ENCODE assay signal across 21 mouse cellular contexts in the genomic region with DNA sequence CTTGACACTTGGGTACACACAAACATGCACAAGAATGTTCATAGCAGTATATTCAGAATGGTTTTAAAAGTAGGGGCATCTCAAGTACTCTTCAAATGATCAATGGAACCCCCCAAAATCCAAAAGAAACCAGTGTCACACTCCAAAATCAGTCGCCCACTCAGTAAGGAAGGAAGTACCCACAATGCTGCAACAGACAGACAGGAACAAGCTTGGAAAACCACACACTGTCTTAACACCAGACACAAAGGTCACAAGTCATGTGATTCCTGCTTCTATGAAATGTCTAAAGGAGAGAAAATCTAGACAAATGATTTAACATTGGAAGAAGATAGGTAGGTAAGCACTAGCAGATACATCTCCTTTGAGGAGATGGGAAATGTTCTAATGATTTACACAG.
DNase-seq lines count a peak whose midpoint lies in the region; ATAC-seq lines count a peak whose summit lies in the region.
"Had no signal": no experiment of that assay in that cellular context is flagged by ENCODE, and none has a peak within 500 bp of the region (broad histone marks: within the 10 kb centered on the region; RNA-seq: fewer than 3 reads in every experiment).

No protein-coding gene starts in this region.

- H3K4me2 ChIP-seq in heart, embryonic 13.5 days: no peak overlapping the region
- no peak overlapping the region for H3K4me2 ChIP-seq in lung, embryonic 15.5 days
- H3K4me2 ChIP-seq: forebrain, embryonic 13.5 days; liver, embryonic 12.5 days had no signal

- no peak overlapping the region for H3K4me3 ChIP-seq in heart, embryonic 13.5 days
- no peak overlapping the region for H3K4me3 ChIP-seq in lung, embryonic 15.5 days
- H3K4me3 ChIP-seq: erythroblast, embryonic 14.5 days; forebrain, embryonic 13.5 days; hindbrain, embryonic 10.5 days; layer of hippocampus, adult 2 months; liver, embryonic 12.5 days had no signal

- intact Hi-C loops in heart, postnatal 36 days (cut with DNase I): no loop called here
- intact Hi-C loops in left cerebral cortex, postnatal 14 days (cut with DNase I): no loop called here

- H3K36me3 ChIP-seq in heart, embryonic 13.5 days: no peaks in the 10 kb centered on the region
- no peaks in the 10 kb centered on the region for H3K36me3 ChIP-seq in lung, embryonic 15.5 days
- H3K36me3 ChIP-seq: hindbrain, embryonic 10.5 days; liver, embryonic 12.5 days had no signal

- 61% methylated on average over 1 of the region's 1 CpGs for WGBS in heart, embryonic 13.5 days
- WGBS in lung, embryonic 15.5 days: 89% methylated on average over 1 of the region's 1 CpGs

- peak overlapping the region; percentile 76 for H3K27ac ChIP-seq in heart, embryonic 13.5 days (replicated peaks)
- 0 out of 2 replicates have a peak overlapping the region, but pooled peaks have one; percentile 88 for H3K27ac ChIP-seq in lung, embryonic 15.5 days
- H3K27ac ChIP-seq: hindbrain, embryonic 10.5 days; hindbrain, postnatal 0 days; layer of hippocampus, adult 2 months; liver, embryonic 12.5 days had no signal

- no peak for DNase-seq in heart, postnatal 36 days
- no peak for DNase-seq in lung, postnatal 4 days
- no peak for DNase-seq in left cerebral cortex, postnatal 14 days (ENCODE audit: low spot score in 2 of 2)
- DNase-seq: adrenal gland, adult 8-10 months; cerebellum, adult 8-10 months; gastrocnemius, postnatal 14 days; kidney, postnatal 10 days; left cerebral cortex, postnatal 4 days; right cerebral cortex, postnatal 25 days had no signal

- no peaks in the 10 kb centered on the region for H3K9me3 ChIP-seq in heart, embryonic 13.5 days
- H3K9me3 ChIP-seq in lung, embryonic 15.5 days: no peaks in the 10 kb centered on the region
- H3K9me3 ChIP-seq: forebrain, embryonic 13.5 days; hindbrain, embryonic 10.5 days; liver, embryonic 12.5 days had no signal

- peaks cover 5% of the 10 kb centered on the region; the same call in 1 of the 2 replicates for H3K4me1 ChIP-seq in heart, embryonic 13.5 days
- peaks cover 21% of the 10 kb centered on the region for H3K4me1 ChIP-seq in lung, embryonic 15.5 days
- H3K4me1 ChIP-seq: liver, embryonic 12.5 days had no signal

- no peak overlapping the region for H3K9ac ChIP-seq in heart, embryonic 13.5 days
- H3K9ac ChIP-seq in lung, embryonic 15.5 days: no peak overlapping the region
- H3K9ac ChIP-seq: forebrain, embryonic 13.5 days; liver, embryonic 12.5 days had no signal

- ATAC-seq in heart, embryonic 13.5 days (ENCODE audit: extremely low read depth, insufficient number of reproducible peaks, low FRiP score, low TSS enrichment): no peak
- no peak for ATAC-seq in lung, embryonic 15.5 days (ENCODE audit: borderline replicate concordance, extremely low read depth, low FRiP score, low TSS enrichment)
- 0 out of 2 replicates have a peak, but pooled peaks have one; percentile 55 for ATAC-seq in common myeloid progenitor, adult 5-6 weeks (replicated peaks; ENCODE audit: low read depth, poor library complexity, severe bottlenecking)
- peak; percentile 77 for ATAC-seq in megakaryocyte progenitor cell, adult 5-6 weeks (replicated peaks; ENCODE audit: poor library complexity)
- ATAC-seq: forebrain, embryonic 13.5 days; hindbrain, postnatal 0 days; intestine, postnatal 0 days; liver, embryonic 12.5 days; midbrain, embryonic 16.5 days had no signal

- H3K27me3 ChIP-seq in heart, embryonic 13.5 days (replicated peaks): no peaks in the 10 kb centered on the region
- no peaks in the 10 kb centered on the region for H3K27me3 ChIP-seq in lung, embryonic 15.5 days
- H3K27me3 ChIP-seq: forebrain, embryonic 13.5 days; liver, embryonic 12.5 days had no signal

Comparison
In these comparisons a context has a peak if more than half of its experiments do, and no peak if none do; other contexts are left out.
1. ATAC-seq: peak in common myeloid progenitor, adult 5-6 weeks (single experiment) and megakaryocyte progenitor cell, adult 5-6 weeks (single experiment); none in heart, embryonic 13.5 days (single experiment) and lung, embryonic 15.5 days (single experiment).